Mouse (Mus musculus) thymus, adult 2 months (tissue): ENCODE measurements around the gene Fam204a.

Experiments
- CTCF ChIP-seq: fragments of 200-500 bp; IDR thresholded peaks from 2 replicates; pipeline ENCODE4 v1.5.1; 2012; ENCODE audit warnings: mild to moderate bottlenecking, control low read depth, low read length, moderate library complexity, borderline replicate concordance; ENCODE audit not compliant: control insufficient read depth, poor library complexity, insufficient read depth; ENCODE audit errors: extremely low read depth
- POLR2A ChIP-seq: fragments of 200-500 bp; IDR thresholded peaks from 2 replicates; pipeline ENCODE4 v1.6.1; 2012; ENCODE audit warnings: mild to moderate bottlenecking, low read length, control low read depth, moderate library complexity; ENCODE audit not compliant: control insufficient read depth, poor library complexity, insufficient read depth; ENCODE audit errors: extremely low read depth

GRCm38 (mm10) chr19:60231542-60231941, 5.0 kb upstream of the Fam204a start:
- TF ChIP-seq POLR2A: no peak
- no peak for TF ChIP-seq CTCF
